Mouse (Mus musculus) myocyte (in vitro differentiated cells): ENCODE measurements around the gene Slx4. TPM values are rescaled to one million over a fixed set of nuclear protein-coding genes. Genes with fewer than 3 reads are reported as not detected.

Source experiments
- H3K27me3 ChIP-seq: one replicate; pipeline ENCODE4 v1.6.1; 2011; ENCODE audit not compliant: control insufficient read depth, insufficient read depth, insufficient read length
- H3K36me3 ChIP-seq: one replicate; pipeline ENCODE4 v1.6.1; 2011; ENCODE audit not compliant: control insufficient read depth, insufficient read depth
- H3K4me2 ChIP-seq: one replicate; pipeline ENCODE4 v1.6.1; 2011; ENCODE audit warnings: low read depth, control low read depth
- H3K4me3 ChIP-seq: one replicate; pipeline ENCODE4 v1.5.1; 2011; ENCODE audit warnings: mild to moderate bottlenecking, control low read depth, moderate library complexity
- H3K79me2 ChIP-seq: one replicate; pipeline ENCODE4 v1.6.1; 2011; ENCODE audit not compliant: control insufficient read depth, insufficient read depth
- H3ac ChIP-seq: one replicate; pipeline ENCODE4 v1.6.1; 2011; ENCODE audit not compliant: control insufficient read depth, insufficient read length
- CEBPB ChIP-seq: IDR thresholded peaks from 2 replicates; pipeline ENCODE4 v1.6.1; 2011; ENCODE audit warnings: mild to moderate bottlenecking, moderate library complexity; ENCODE audit not compliant: poor library complexity, insufficient read depth, severe bottlenecking
- E2F4 ChIP-seq: IDR thresholded peaks from one replicate; pipeline ENCODE4 v1.6.1; 2011; ENCODE audit warnings: mild to moderate bottlenecking, control low read depth, moderate library complexity; ENCODE audit not compliant: insufficient read depth
- MAX ChIP-seq: IDR thresholded peaks from one replicate; pipeline ENCODE4 v1.6.1; 2011; ENCODE audit warnings: low read depth, mild to moderate bottlenecking, control low read depth
- MYOD1 ChIP-seq, 3 experiments: IDR thresholded peaks; one replicate each; pipeline ENCODE4 v1.6.1; 2011; ENCODE audit warnings: control low read depth in 2 of 3, low read depth in 2 of 3, mild to moderate bottlenecking in 2 of 3, moderate library complexity in 1 of 3; ENCODE audit not compliant: insufficient read length in 2 of 3, control insufficient read depth in 1 of 3
- MYOG ChIP-seq, 3 experiments: IDR thresholded peaks; one replicate each; pipeline ENCODE4 v1.6.1; 2011; ENCODE audit warnings: control low read depth in 2 of 3, low read depth in 2 of 3, mild to moderate bottlenecking in 2 of 3; ENCODE audit not compliant: insufficient read length in 2 of 3, control insufficient read depth in 1 of 3, insufficient read depth in 1 of 3
- POLR2A ChIP-seq: IDR thresholded peaks from one replicate; pipeline ENCODE4 v1.6.1; 2011; ENCODE audit warnings: low read depth, mild to moderate bottlenecking, control low read depth, moderate library complexity; ENCODE audit not compliant: insufficient read length
- POLR2AphosphoS2 ChIP-seq: IDR thresholded peaks from one replicate; pipeline ENCODE4 v1.6.1; 2011; ENCODE audit warnings: low read depth, control low read depth; ENCODE audit not compliant: insufficient read length
- REST ChIP-seq: IDR thresholded peaks from one replicate; pipeline ENCODE4 v1.6.1; 2011; ENCODE audit warnings: mild to moderate bottlenecking, control low read depth, moderate library complexity; ENCODE audit not compliant: insufficient read depth, insufficient read length
- SRF ChIP-seq: IDR thresholded peaks from one replicate; pipeline ENCODE4 v1.6.1; 2011; ENCODE audit warnings: low read depth; ENCODE audit not compliant: control insufficient read depth, insufficient read length
- TCF12 ChIP-seq: IDR thresholded peaks from one replicate; pipeline ENCODE4 v1.6.1; 2011; ENCODE audit warnings: mild to moderate bottlenecking, control low read depth; ENCODE audit not compliant: poor library complexity, insufficient read depth, severe bottlenecking
- TCF3 ChIP-seq: IDR thresholded peaks from one replicate; pipeline ENCODE4 v1.6.1; 2011; ENCODE audit warnings: low read depth, control low read depth; ENCODE audit not compliant: insufficient read length
- USF1 ChIP-seq: IDR thresholded peaks from one replicate; pipeline ENCODE4 v1.6.1; 2011; ENCODE audit warnings: low read depth, mild to moderate bottlenecking, control low read depth, moderate library complexity
- polyA plus RNA-seq: library from polyadenylated mRNA; unstranded; fragments of >200 nt; fragmentation: generic; extraction: Trizol; gene quantifications from one replicate; pipeline ENCODE4 v1.2.1, GENCODE M21; 2012; ENCODE audit warnings: missing spikeins

Slx4 gene
- polyA plus RNA-seq, result 11.9 TPM

DNA sequence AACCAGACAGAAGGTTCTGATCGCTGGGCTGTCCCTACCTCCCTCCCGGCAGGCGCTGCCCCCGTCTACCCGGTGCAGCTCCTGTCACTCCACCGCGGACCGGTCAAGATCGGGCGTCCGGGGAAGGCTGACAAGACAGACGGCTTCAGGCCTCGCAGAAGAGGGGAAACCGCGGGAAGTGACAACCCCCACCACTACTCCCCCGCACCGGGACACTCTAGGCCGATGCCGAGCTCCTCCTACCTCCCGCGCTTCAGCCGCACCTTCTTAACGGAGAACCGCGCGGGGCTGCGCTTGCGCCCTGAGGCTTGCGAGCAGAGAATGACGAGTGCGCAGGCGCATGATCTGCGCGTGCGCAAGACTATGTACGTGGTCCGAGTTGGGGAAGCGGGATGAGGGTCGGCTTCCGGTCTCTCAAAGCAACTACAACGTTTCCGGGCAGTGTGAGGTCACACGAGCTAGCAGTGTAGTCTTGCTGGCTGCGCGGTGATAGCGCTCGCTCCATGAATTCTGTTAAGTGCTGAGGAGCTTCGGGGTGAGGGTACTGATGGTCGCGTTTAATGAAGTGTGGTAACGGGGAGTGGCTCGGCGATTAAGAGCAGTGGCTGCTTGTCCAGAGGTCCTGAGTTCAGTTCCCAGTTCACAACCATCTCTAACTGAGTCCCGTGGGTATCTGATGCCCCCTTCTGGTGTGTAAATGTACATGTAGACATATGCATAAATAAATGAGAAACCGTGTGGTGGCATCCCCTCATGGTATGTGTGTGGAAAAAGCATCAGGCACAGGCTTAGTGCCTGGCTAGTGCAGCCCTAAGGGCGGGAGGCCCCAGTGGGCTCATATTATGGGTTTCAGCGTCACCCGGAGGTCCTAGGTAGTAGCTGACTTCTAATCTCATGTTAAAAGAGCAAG lies at the start of gene Slx4:
Slx4 (minus strand) TSS at position 282 of the 910 bp plus-strand sequence.
- H3ac ChIP-seq, result peak within 1 kb of the TSS; percentile 100
- H3K79me2 ChIP-seq, result peaks cover 10% of the 10 kb centered on the region
- peak within 1 kb of the TSS; percentile 90 for H3K4me2 ChIP-seq
- H3K36me3 ChIP-seq, result peaks cover 10% of the 10 kb centered on the region
- TF ChIP-seq CEBPB (no peak), SRF (no peak), REST (no peak), MYOG (IDR thresholded peaks at IDR 0.05; ENCODE audit: control insufficient read depth in 1 of 3, insufficient read depth in 1 of 3, insufficient read length in 2 of 3, low read depth in 2 of 3) (no peak), TCF3 (no peak), USF1 (no peak), POLR2AphosphoS2 (peak; percentile 92), MAX (no peak), POLR2A (peak; percentile 84)
- no peaks in the 10 kb centered on the region for H3K27me3 ChIP-seq
- H3K4me3 ChIP-seq, result peak within 1 kb of the TSS; percentile 85

DNA sequence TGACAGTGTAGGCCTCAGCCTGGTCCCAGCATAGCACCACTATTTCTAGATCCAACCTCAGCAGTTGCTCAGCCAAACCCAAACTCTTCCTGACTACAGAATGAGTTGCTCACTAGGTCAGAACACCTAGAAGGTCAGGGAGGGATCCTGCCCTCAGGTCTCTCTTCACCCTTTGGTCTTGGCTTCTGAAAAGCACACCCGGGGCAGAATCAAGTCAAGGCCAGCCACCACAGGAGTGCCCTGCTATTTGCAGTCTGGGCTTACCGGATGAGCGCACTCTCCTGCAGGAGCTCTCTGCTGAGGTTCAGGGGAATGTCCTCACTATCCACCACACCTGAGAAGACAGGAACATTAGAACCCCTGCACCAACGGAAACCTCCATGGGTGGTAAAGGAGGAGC lies 49.0 kb upstream of the Slx4 start:
- Histone ChIP-seq H3K27me3 (no peaks in the 10 kb centered on the region), H3K79me2 (no peaks in the 10 kb centered on the region), H3ac (no peak overlapping the region), H3K4me3 (no peak overlapping the region), H3K36me3 (peaks cover 28% of the 10 kb centered on the region), H3K4me2 (no peak overlapping the region)
- TF ChIP-seq E2F4 (no peak), MAX (no peak), TCF3 (no peak), MYOD1 (IDR thresholded peaks at IDR 0.05; ENCODE audit: control insufficient read depth in 1 of 3, insufficient read length in 2 of 3, low read depth in 2 of 3) (no peak), TCF12 (no peak), CEBPB (no peak), SRF (no peak), REST (no peak), POLR2AphosphoS2 (no peak), USF1 (no peak), MYOG (IDR thresholded peaks at IDR 0.05; ENCODE audit: control insufficient read depth in 1 of 3, insufficient read depth in 1 of 3, insufficient read length in 2 of 3, low read depth in 2 of 3) (no peak), POLR2A (no peak)

DNA sequence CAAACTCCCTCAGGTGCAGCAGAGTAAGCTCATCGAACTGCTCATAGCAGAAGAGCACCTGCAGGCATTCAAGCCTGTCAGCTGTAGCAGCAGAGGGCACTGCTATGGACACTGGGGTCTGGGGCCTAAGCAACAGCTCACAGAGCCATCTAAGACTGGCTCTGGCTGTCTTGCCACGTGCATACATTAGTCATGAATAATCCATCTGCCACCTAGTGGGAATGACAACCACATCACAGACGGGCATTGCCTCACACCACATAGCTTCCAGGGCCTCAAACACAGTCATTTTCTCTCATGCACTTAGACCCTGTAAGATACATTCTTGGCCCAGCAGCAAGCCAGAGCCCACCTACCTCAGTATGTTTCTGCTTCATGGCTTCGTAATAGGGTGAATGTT lies 42.0 kb upstream of the Slx4 start:
- Histone ChIP-seq H3K27me3 (no peaks in the 10 kb centered on the region), H3K79me2 (no peaks in the 10 kb centered on the region), H3K36me3 (peaks cover 36% of the 10 kb centered on the region), H3K4me2 (no peak overlapping the region), H3K4me3 (no peak overlapping the region), H3ac (no peak overlapping the region)
- TF ChIP-seq USF1 (no peak), POLR2AphosphoS2 (no peak), TCF12 (no peak), TCF3 (no peak)

DNA sequence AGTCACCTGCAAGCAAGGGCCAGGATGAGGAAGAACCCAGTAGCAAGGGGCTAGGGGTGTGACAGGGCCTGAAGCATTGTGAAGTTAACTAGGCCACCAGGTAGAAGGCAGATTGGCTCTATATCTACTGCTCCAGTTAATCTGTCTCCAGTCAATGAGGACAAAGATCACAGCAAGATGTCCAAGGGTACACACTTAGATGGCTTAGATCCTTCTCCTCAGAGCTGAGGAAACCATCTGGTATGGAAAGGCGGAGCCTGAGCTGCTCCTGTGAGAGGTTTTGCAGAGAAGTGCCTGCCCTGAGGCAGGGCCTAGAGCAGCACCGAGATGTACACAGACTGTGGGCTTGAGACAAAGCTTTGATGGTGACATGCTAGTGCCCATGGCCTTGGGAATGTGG lies 40.5 kb upstream of the Slx4 start:
- H3K36me3 ChIP-seq, result peaks cover 30% of the 10 kb centered on the region
- no peak overlapping the region for H3ac ChIP-seq
- H3K79me2 ChIP-seq, result no peaks in the 10 kb centered on the region
- H3K4me3 ChIP-seq, result no peak overlapping the region
- TF ChIP-seq CEBPB (no peak), TCF3 (no peak), MYOG (IDR thresholded peaks at IDR 0.05; ENCODE audit: control insufficient read depth in 1 of 3, insufficient read depth in 1 of 3, insufficient read length in 2 of 3, low read depth in 2 of 3) (no peak), MYOD1 (IDR thresholded peaks at IDR 0.05; ENCODE audit: control insufficient read depth in 1 of 3, insufficient read length in 2 of 3, low read depth in 2 of 3) (no peak), REST (no peak), POLR2AphosphoS2 (no peak), MAX (no peak), TCF12 (no peak), SRF (no peak), POLR2A (no peak), USF1 (no peak), E2F4 (no peak)
- H3K4me2 ChIP-seq, result no peak overlapping the region
- H3K27me3 ChIP-seq, result no peaks in the 10 kb centered on the region

DNA sequence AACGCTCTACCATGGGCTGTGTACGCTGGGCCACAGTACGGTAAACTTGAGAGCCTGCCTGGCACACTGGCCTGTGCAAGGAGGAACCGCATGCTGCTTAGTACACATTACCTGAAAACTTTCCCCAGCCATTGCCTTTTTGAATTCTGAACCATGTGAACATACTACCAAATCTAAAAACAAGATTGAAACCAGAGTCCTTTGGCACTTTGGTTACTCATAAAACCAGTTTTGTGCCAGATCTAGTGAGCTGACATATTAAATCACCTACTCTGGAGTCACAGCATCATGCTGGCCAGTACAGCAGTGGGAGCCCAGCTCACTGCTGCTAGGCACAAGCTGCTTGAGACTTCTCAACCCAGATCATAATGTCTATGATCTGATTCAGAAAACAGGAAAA lies 38.1 kb upstream of the Slx4 start:
- H3K36me3 ChIP-seq, result peaks cover 27% of the 10 kb centered on the region
- no peak overlapping the region for H3K4me3 ChIP-seq
- H3K4me2 ChIP-seq, result no peak overlapping the region
- H3K27me3 ChIP-seq, result no peaks in the 10 kb centered on the region
- no peaks in the 10 kb centered on the region for H3K79me2 ChIP-seq
- TF ChIP-seq MAX (no peak), MYOD1 (IDR thresholded peaks at IDR 0.05; ENCODE audit: control insufficient read depth in 1 of 3, insufficient read length in 2 of 3, low read depth in 2 of 3) (no peak), POLR2A (no peak), MYOG (IDR thresholded peaks at IDR 0.05; ENCODE audit: control insufficient read depth in 1 of 3, insufficient read depth in 1 of 3, insufficient read length in 2 of 3, low read depth in 2 of 3) (no peak), CEBPB (no peak), POLR2AphosphoS2 (no peak), E2F4 (no peak), TCF3 (no peak), SRF (no peak), TCF12 (no peak), REST (no peak), USF1 (no peak)
- H3ac ChIP-seq, result no peak overlapping the region
